Mouse (Mus musculus) brain, embryonic 14.5 days (tissue): Measurements from ENCODE around the gene Galr2.

Experiments used
- CTCF ChIP-seq: fragments of 200-500 bp; IDR thresholded peaks from 2 replicates; pipeline ENCODE4 v1.5.1; 2012; ENCODE audit warnings: inconsistent platforms, mild to moderate bottlenecking, moderate library complexity, borderline replicate concordance; ENCODE audit not compliant: insufficient read depth, insufficient read length; ENCODE audit errors: extremely low read depth
- POLR2A ChIP-seq: fragments of 200-500 bp; IDR thresholded peaks from 2 replicates; pipeline ENCODE4 v1.6.1; 2012; ENCODE audit warnings: mild to moderate bottlenecking, inconsistent platforms, borderline replicate concordance; ENCODE audit not compliant: poor library complexity, insufficient read depth, insufficient read length, severe bottlenecking; ENCODE audit errors: extremely low read depth

DNA sequence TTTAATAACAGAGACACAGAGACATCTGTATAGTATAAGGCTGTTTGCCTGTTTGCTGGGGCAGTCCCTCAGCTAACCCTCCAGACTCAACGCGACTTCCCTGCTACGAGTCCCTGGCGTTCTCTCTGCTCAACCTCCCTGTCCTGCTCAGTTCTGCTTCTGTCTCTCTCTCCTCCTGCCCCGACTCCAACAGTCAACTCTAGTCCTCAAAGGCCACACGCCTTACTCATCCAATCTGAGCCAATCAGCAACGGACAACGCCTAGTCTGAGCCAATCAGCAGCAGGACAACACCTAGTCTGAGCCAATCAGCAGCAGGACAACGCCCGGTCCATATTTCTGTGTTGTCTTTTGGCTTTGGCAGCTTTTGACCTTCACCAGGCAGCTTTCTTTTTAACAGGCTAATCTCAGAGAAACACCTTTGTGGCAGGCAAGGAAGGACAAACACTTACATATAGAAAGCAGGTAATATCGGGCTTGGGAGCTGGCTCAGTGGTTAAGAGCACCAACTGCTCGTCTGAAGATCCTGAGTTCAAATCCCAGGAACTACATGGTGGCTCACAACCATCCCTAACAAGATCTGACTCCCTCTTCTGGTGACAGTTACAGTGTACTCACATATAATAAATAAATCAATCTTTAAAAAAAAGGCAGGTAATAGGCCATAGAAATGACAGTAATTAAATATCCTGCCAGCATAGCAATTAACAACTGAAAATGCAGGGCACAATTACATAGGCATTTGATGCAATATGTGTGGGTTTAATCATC lies 27.2 kb downstream of the Galr2 start:
- TF ChIP-seq CTCF (no peak), POLR2A (no peak)
